Mouse (Mus musculus): ENCODE results near the gene Zap70.

Zap70 gene

GRCm38 (mm10) chr1:36761568-36761967, at the start of gene Zap70:
TSS of gene Zap70 (plus strand) at chr1:36761798.
- peak; percentile 72 to 79 for DNase-seq (ENCODE audit: low read depth in 2 of 2, low spot score in 2 of 2)

GRCm38 (mm10) chr1:36714311-36714710, 47.3 kb upstream of the Zap70 start, which contains the start of gene Actr1b:
TSS of gene Actr1b (minus strand) at chr1:36714422.
- DNase-seq (ENCODE audit: low read depth in 2 of 2, low spot score in 2 of 2) = no peak

GRCm38 (mm10) chr1:36718786-36719185, 42.8 kb upstream of the Zap70 start:
- DNase-seq (ENCODE audit: low read depth in 2 of 2, low spot score in 2 of 2) = no peak

GRCm38 (mm10) chr1:36723146-36724056, 38.2 kb upstream of the Zap70 start:
- peak; percentile 36 to 39 for DNase-seq (ENCODE audit: low read depth in 2 of 2, low spot score in 2 of 2)

- DNase-seq (ENCODE audit: low read depth in 2 of 2, low spot score in 2 of 2) = no peak
These were observed 37.6 kb upstream of the Zap70 start for GRCm38 (mm10) chr1:36724057-36724431.

- DNase-seq (ENCODE audit: low read depth in 2 of 2, low spot score in 2 of 2) = peak; percentile 84 to 88
These were observed 24.3 kb upstream of the Zap70 start for GRCm38 (mm10) chr1:36737300-36737699.

GRCm38 (mm10) chr1:36739231-36739630, 22.4 kb upstream of the Zap70 start:
- no peak for DNase-seq (ENCODE audit: low read depth in 2 of 2, low spot score in 2 of 2)

GRCm38 (mm10) chr1:36743046-36743445, 18.6 kb upstream of the Zap70 start:
- DNase-seq (ENCODE audit: low read depth in 2 of 2, low spot score in 2 of 2) = no peak

GRCm38 (mm10) chr1:36744268-36744944, 17.2 kb upstream of the Zap70 start:
- DNase-seq (ENCODE audit: low read depth in 2 of 2, low spot score in 2 of 2) = peak; percentile 83 to 91

GRCm38 (mm10) chr1:36745661-36746060, 15.9 kb upstream of the Zap70 start:
- DNase-seq (ENCODE audit: low read depth in 2 of 2, low spot score in 2 of 2) = no peak

GRCm38 (mm10) chr1:36746452-36746851, 15.1 kb upstream of the Zap70 start:
- DNase-seq (ENCODE audit: low read depth in 2 of 2, low spot score in 2 of 2) = peak; percentile 46 to 55

- no peak for DNase-seq (ENCODE audit: low read depth in 2 of 2, low spot score in 2 of 2)
These were observed 7.5 kb upstream of the Zap70 start for GRCm38 (mm10) chr1:36753932-36754675.

- no peak for DNase-seq (ENCODE audit: low read depth in 2 of 2, low spot score in 2 of 2)
These were observed 3.0 kb upstream of the Zap70 start for GRCm38 (mm10) chr1:36758553-36758952.

GRCm38 (mm10) chr1:36759076-36759475, 2.5 kb upstream of the Zap70 start:
- DNase-seq (ENCODE audit: low read depth in 2 of 2, low spot score in 2 of 2) = no peak

GRCm38 (mm10) chr1:36760401-36760800, 1.2 kb upstream of the Zap70 start:
- DNase-seq (ENCODE audit: low read depth in 2 of 2, low spot score in 2 of 2) = no peak

GRCm38 (mm10) chr1:36761061-36761460, 537 bp upstream of the Zap70 start:
- DNase-seq (ENCODE audit: low read depth in 2 of 2, low spot score in 2 of 2) = no peak

GRCm38 (mm10) chr1:36766431-36767205, 5.0 kb downstream of the Zap70 start:
- peak; percentile 43 to 62 for DNase-seq (ENCODE audit: low read depth in 2 of 2, low spot score in 2 of 2)

GRCm38 (mm10) chr1:36767321-36767720, 5.7 kb downstream of the Zap70 start:
- DNase-seq (ENCODE audit: low read depth in 2 of 2, low spot score in 2 of 2) = no peak

- no peak for DNase-seq (ENCODE audit: low read depth in 2 of 2, low spot score in 2 of 2)
These were observed 7.2 kb downstream of the Zap70 start for GRCm38 (mm10) chr1:36768786-36769185.

GRCm38 (mm10) chr1:36769951-36770350, 8.4 kb downstream of the Zap70 start:
- no peak for DNase-seq (ENCODE audit: low read depth in 2 of 2, low spot score in 2 of 2)

- no peak for DNase-seq (ENCODE audit: low read depth in 2 of 2, low spot score in 2 of 2)
These were observed 9.4 kb downstream of the Zap70 start for GRCm38 (mm10) chr1:36770998-36771397.

All from CD8-positive naive resting alpha-beta T cell, adult 2 months (primary cell).